Mouse (Mus musculus): ENCODE measurements at regions not wholly inside any gene's neighbourhood (a gene's known extent, or its start where the extent isn't known, plus 50 kb on each side); places are given as distances from the start of the nearest gene placed in this dataset.
"Not testable (repeated sequence)": the region's sequence is repeated elsewhere in the genome, so short reads cannot be mapped to it uniquely, and the experiment has no call there.

DNA sequence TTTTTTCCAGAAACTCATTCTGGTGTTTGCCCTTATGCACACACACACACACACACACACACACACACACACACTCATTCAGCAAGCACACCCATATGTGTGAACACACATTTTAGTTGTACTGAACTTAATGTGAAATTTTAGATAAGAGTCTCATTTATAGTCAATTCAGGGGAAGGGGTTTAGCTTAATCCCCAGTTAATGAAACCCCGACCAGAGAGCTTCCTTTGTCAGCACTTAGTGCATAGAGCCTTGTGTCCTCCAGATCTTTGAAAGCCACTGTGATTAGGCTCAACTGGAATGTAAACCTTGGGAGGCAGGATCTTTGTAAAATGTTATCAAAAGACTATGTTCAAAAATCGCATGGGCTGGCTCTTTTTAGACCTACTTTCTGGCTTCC is 53.4 kb downstream of the Rps12 start:
- Histone ChIP-seq H3K4me1 (replicated peaks; ENCODE audit: control insufficient read depth, insufficient read depth, low read length) (no peaks in the 10 kb centered on the region), H3K4me2 (replicated peaks; ENCODE audit: low read depth) (no peak overlapping the region), H3K36me3 (ENCODE audit: control insufficient read depth, insufficient read depth) (no peaks in the 10 kb centered on the region), H3K9ac (ENCODE audit: low read depth, low read length) (no peak overlapping the region), H3K4me3 (ENCODE audit: low read depth, low read length) (no peak overlapping the region), H3K27ac (ENCODE audit: low read depth, low read length) (no peak overlapping the region), H3K27me3 (replicated peaks; ENCODE audit: control insufficient read depth, insufficient read depth, low read length) (no peaks in the 10 kb centered on the region), H3K9me3 (ENCODE audit: control insufficient read depth) (no peaks in the 10 kb centered on the region)
- no peak for ATAC-seq
- TF ChIP-seq CTCF (IDR thresholded peaks at IDR 0.05; ENCODE audit: low read depth): no peak
- 43% methylated on average over 2 of the region's 2 CpGs for WGBS

DNA sequence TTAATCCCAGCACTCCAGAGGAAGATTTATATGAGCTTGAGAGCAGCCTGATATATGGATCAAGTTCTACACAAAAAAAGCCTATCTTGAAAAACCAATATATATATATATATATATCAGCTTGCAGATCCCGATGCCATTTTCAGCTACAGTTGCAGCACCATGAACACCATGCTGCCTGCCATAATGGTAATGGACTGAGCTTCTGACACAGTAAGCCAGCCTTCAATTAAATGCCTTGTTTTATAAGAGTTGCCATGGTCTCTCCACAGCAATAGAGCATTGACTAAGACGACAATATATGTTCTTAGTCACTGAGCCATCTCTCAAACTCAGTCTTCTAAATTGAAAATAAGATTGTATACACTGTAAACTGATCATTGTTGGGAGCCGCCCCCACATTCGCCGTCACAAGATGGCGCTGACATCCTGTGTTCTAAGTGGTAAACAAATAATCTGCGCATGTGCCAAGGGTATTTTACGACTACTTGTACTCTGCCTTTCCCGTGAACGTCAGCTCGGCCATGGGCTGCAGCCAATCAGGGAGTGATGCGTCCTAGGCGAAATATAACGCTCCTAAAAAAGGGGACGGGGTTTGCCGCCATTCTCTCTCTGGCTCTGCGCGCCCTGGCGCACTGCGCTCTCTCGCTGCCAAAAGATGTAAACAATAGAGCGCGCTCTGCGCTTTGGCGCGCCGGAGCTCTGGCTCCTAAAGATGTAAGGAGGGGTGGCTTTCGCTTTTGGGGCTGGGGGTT is 60.9 kb downstream of the Rps12 start:
- H3K36me3 ChIP-seq (ENCODE audit: control insufficient read depth, insufficient read depth); H3K9me3 ChIP-seq (ENCODE audit: control insufficient read depth); H3K4me2 ChIP-seq (replicated peaks; ENCODE audit: low read depth); H3K27me3 ChIP-seq (replicated peaks; ENCODE audit: control insufficient read depth, insufficient read depth, low read length); H3K9ac ChIP-seq (ENCODE audit: low read depth, low read length); H3K27ac ChIP-seq (ENCODE audit: low read depth, low read length); H3K4me1 ChIP-seq (replicated peaks; ENCODE audit: control insufficient read depth, insufficient read depth, low read length); H3K4me3 ChIP-seq (ENCODE audit: low read depth, low read length); ATAC-seq: not testable (repeated sequence)
- 92% methylated on average over 24 of the region's 28 CpGs for WGBS

DNA sequence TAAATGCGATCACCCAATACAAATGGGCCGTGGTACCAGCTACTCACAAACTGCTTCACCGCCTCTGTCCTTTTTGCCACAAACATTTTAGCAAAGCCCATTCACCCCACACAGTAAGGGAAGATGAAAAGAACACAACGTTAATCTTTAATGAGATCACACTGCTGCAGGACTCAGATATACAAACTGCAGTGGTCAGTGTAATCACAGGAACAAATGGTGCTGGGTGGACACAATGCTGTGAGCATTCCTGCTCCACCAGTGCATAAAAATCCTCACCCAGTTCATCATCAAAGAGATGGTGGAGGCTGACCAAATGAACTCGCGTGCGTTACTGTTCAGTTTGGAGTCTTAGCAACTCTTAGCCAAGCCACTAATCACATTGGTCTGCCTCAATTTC is 69.0 kb downstream of the Rps12 start:
- H3K9ac ChIP-seq (ENCODE audit: low read depth, low read length): no peak overlapping the region
- H3K27me3 ChIP-seq (replicated peaks; ENCODE audit: control insufficient read depth, insufficient read depth, low read length): no peaks in the 10 kb centered on the region
- no peak for ATAC-seq
- no peak overlapping the region for H3K27ac ChIP-seq (ENCODE audit: low read depth, low read length)
- no peak overlapping the region for H3K4me2 ChIP-seq (replicated peaks; ENCODE audit: low read depth)
- no peak for TF ChIP-seq CTCF (IDR thresholded peaks at IDR 0.05; ENCODE audit: low read depth)
- no peaks in the 10 kb centered on the region for H3K9me3 ChIP-seq (ENCODE audit: control insufficient read depth)
- H3K4me1 ChIP-seq (replicated peaks; ENCODE audit: control insufficient read depth, insufficient read depth, low read length): no peaks in the 10 kb centered on the region
- H3K36me3 ChIP-seq (ENCODE audit: control insufficient read depth, insufficient read depth): no peaks in the 10 kb centered on the region
- no peak overlapping the region for H3K4me3 ChIP-seq (ENCODE audit: low read depth, low read length)
- WGBS: 84% methylated on average over 7 of the region's 7 CpGs

DNA sequence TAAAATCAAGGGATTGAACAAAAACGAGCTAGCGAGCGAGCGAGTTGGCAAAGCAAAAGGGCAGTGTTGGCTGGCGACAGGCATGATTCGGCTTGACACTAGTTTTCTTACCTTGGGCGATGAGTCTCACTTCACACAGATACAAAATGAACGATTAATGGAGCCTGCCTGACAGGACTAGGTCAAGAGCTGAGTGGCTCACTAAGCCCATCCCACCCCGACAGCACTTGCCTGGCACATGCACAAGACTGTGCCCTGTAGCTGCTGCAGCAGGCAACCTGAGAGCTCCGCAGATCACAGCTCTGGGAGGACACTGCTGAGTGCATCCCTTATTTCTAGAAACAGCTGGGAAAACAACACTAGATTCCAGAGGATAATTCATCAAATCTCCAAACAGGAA is 71.6 kb downstream of the Rps12 start:
- H3K36me3 ChIP-seq (ENCODE audit: control insufficient read depth, insufficient read depth): no peaks in the 10 kb centered on the region
- no peak for ATAC-seq
- no peaks in the 10 kb centered on the region for H3K9me3 ChIP-seq (ENCODE audit: control insufficient read depth)
- H3K27me3 ChIP-seq (replicated peaks; ENCODE audit: control insufficient read depth, insufficient read depth, low read length): no peaks in the 10 kb centered on the region
- H3K4me1 ChIP-seq (replicated peaks; ENCODE audit: control insufficient read depth, insufficient read depth, low read length): no peaks in the 10 kb centered on the region
- TF ChIP-seq CTCF (IDR thresholded peaks at IDR 0.05; ENCODE audit: low read depth): no peak
- 91% methylated on average over 10 of the region's 10 CpGs for WGBS
- H3K4me3 ChIP-seq (ENCODE audit: low read depth, low read length): no peak overlapping the region
- no peak overlapping the region for H3K27ac ChIP-seq (ENCODE audit: low read depth, low read length)
- H3K9ac ChIP-seq (ENCODE audit: low read depth, low read length): no peak overlapping the region
- no peak overlapping the region for H3K4me2 ChIP-seq (replicated peaks; ENCODE audit: low read depth)

DNA sequence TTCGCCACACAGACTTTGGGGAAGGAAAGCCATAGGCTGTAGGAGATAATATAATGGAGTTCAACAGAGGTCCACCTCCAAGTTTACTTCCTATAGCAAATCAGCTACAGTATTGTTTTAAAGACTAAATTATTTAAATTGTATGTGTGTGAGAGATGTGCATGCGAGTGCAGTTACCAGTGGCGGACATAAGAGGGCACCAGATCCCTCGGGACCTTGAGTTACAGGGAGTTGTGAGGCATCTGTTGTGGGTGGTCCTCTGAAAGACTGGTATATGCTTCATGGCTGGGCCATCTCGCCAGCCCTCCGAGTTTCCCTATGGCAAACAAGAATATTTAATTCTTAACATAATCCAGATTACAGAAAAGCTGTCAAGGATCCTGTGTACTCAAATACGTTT is 72.0 kb downstream of the Rps12 start:
- 96% methylated on average over 7 of the region's 7 CpGs for WGBS
- no peaks in the 10 kb centered on the region for H3K4me1 ChIP-seq (replicated peaks; ENCODE audit: control insufficient read depth, insufficient read depth, low read length)
- H3K27ac ChIP-seq (ENCODE audit: low read depth, low read length): no peak overlapping the region
- TF ChIP-seq CTCF (IDR thresholded peaks at IDR 0.05; ENCODE audit: low read depth): peak; percentile 25; the same call in 1 of the 2 replicates
- no peaks in the 10 kb centered on the region for H3K36me3 ChIP-seq (ENCODE audit: control insufficient read depth, insufficient read depth)
- H3K9ac ChIP-seq (ENCODE audit: low read depth, low read length): no peak overlapping the region
- H3K4me3 ChIP-seq (ENCODE audit: low read depth, low read length): no peak overlapping the region
- H3K27me3 ChIP-seq (replicated peaks; ENCODE audit: control insufficient read depth, insufficient read depth, low read length): no peaks in the 10 kb centered on the region
- H3K4me2 ChIP-seq (replicated peaks; ENCODE audit: low read depth): no peak overlapping the region
- no peaks in the 10 kb centered on the region for H3K9me3 ChIP-seq (ENCODE audit: control insufficient read depth)
- ATAC-seq: no peak

DNA sequence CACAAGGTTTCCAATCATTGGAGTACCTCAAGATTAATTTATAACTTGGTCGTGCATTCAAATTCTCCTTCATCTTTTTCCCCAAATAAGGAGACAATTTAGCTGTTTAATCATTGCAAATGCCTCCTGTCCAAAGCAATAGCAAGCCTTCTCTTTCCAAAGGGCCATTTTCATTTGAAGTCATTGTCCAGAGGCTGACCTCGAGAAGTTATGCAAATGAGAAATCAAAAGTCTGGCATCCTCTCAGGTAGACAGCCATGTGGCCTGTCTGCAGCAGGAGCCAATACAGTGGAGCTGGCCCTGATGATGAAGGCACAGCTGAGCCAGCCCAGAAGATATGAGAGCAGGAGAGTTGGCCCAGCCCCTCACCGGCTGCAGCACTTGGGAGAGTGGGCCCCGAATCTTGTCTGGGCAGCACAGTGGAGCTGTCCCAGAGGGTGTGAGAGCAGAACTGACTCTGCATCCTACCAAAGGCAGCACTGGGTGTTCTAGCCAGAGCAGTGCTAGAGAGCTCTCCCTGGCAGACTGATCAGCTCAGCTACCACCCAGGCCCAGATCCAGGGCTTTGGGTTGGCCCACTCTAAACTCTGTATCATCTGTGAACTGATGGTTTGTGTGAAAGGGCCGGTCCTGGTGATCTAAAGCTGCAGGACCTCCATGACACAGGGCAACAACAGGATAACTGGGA is 74.2 kb downstream of the Rps12 start:
- Histone ChIP-seq H3K9ac (ENCODE audit: low read depth, low read length) (no peak overlapping the region), H3K9me3 (ENCODE audit: control insufficient read depth) (no peaks in the 10 kb centered on the region), H3K4me2 (replicated peaks; ENCODE audit: low read depth) (no peak overlapping the region), H3K27ac (ENCODE audit: low read depth, low read length) (no peak overlapping the region), H3K36me3 (ENCODE audit: control insufficient read depth, insufficient read depth) (no peaks in the 10 kb centered on the region), H3K27me3 (replicated peaks; ENCODE audit: control insufficient read depth, insufficient read depth, low read length) (no peaks in the 10 kb centered on the region), H3K4me3 (ENCODE audit: low read depth, low read length) (no peak overlapping the region), H3K4me1 (replicated peaks; ENCODE audit: control insufficient read depth, insufficient read depth, low read length) (no peaks in the 10 kb centered on the region)
- no peak for ATAC-seq
- TF ChIP-seq CTCF (IDR thresholded peaks at IDR 0.05; ENCODE audit: low read depth): no peak
- 60% methylated on average over 5 of the region's 5 CpGs for WGBS

All from intestine, postnatal 0 days (tissue).